Mouse (Mus musculus) intestine, embryonic 15.5 days (tissue): ENCODE data around the gene Dync1li2. TPM values are rescaled to one million over a fixed set of nuclear protein-coding genes. Genes with fewer than 3 reads are reported as not detected.
A peak's percentile ranks its signal among the peaks of the same experiment; 100 is the strongest.

Source experiments
- ATAC-seq: fragments of 200-750 bp; cut with Nextera tagmentation; 2 replicates; pipeline ENCODE4 v1.8.0; 2017; ENCODE audit warnings: moderate TSS enrichment, moderate library complexity
- H3K27ac ChIP-seq: fragments of 300-500 bp; sonication (generic); 2 replicates; pipeline ENCODE4 v1.5.1; 2015; ENCODE audit warnings: mild to moderate bottlenecking, inconsistent platforms
- H3K27me3 ChIP-seq: fragments of 300-500 bp; sonication (generic); replicated peaks from 2 replicates; pipeline ENCODE4 v1.6.1; 2015; ENCODE audit warnings: inconsistent platforms
- H3K36me3 ChIP-seq: fragments of 300-500 bp; sonication (generic); 2 replicates; pipeline ENCODE4 v1.6.1; 2015; ENCODE audit warnings: inconsistent platforms
- H3K4me1 ChIP-seq: fragments of 300-500 bp; sonication (generic); replicated peaks from 2 replicates; pipeline ENCODE4 v1.6.1; 2015; ENCODE audit warnings: inconsistent platforms
- H3K4me2 ChIP-seq: fragments of 300-500 bp; sonication (generic); replicated peaks from 2 replicates; pipeline ENCODE4 v1.6.1; 2015; ENCODE audit warnings: mild to moderate bottlenecking, inconsistent platforms
- H3K4me3 ChIP-seq: fragments of 300-500 bp; sonication (generic); replicated peaks from 2 replicates; pipeline ENCODE4 v1.5.1; 2015; ENCODE audit warnings: inconsistent platforms
- H3K9ac ChIP-seq: fragments of 300-500 bp; sonication (generic); 2 replicates; pipeline ENCODE4 v1.6.1; 2015; ENCODE audit warnings: inconsistent platforms
- H3K9me3 ChIP-seq: fragments of 300-500 bp; sonication (generic); 2 replicates; pipeline ENCODE4 v1.6.1; 2016; ENCODE audit warnings: inconsistent platforms
- WGBS: fragments of 180-500 bp; shearing (Covaris S2); methylation state at CpG from one replicate; pipeline ENCODE4 v1.1.7; 2015; 5-methylcytosine and 5-hydroxymethylcytosine counted together
- polyA plus RNA-seq: library from polyadenylated mRNA; unstranded; fragments of >200 nt; fragmentation: Nextera tagmentation; extraction: Ambion mirVana; gene quantifications from 2 replicates; pipeline ENCODE4 v1.2.1, GENCODE M21; 2015

Dync1li2 gene
- polyA plus RNA-seq, result 46.0 and 46.1 TPM in 2 replicates

DNA sequence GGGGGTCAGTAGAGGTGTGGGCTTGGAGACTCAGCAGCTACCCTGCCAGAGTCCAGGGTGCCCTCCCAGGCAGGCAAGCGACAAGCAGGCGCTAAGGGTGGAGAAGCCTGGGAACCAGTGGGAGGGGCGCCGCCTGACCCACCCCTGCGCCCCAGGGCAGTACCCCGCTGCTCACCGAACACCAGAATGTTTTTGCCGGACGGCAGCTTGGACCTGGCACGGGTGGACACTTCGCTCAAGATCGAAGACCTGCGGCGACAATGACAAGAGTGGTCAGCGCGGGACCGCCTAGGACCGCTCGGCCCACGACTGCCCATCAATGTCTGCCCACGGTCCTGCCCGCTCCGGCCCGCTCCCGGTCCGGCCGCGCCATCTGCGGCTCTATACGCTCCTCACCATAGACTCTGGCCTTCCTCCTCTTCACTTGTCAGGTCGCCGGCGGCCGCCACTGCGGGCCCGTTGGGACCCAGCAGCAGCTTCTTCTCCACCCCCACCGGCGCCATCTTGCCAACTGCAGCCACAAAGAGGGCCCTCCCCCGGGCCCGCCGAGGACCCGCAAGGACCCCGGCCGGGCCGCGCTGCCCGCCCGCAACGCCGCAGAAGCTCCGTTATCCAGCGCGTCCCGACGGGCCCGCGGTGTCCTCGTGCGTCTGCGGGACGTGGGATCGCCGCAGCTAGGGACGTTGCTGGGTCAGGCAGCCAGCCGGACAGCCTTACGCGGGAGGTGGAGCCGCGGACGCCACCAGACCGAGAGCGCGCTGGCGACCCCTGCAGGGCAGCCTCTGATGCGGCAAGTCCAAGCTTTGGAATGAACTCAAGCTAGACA, at the start of gene Dync1li2:
Dync1li2 (minus strand) TSS at position 749 of the 826 bp plus-strand sequence.
- peak; percentile 91 for ATAC-seq
- Histone ChIP-seq H3K27ac (peak within 1 kb of the TSS; percentile 85), H3K9ac (peak within 1 kb of the TSS; percentile 88), H3K4me3 (peak within 1 kb of the TSS; percentile 96), H3K9me3 (no peaks in the 10 kb centered on the region), H3K27me3 (no peaks in the 10 kb centered on the region), H3K36me3 (peaks cover 10% of the 10 kb centered on the region; the same call in 1 of the 2 replicates), H3K4me1 (peaks cover 11% of the 10 kb centered on the region), H3K4me2 (peak within 1 kb of the TSS; percentile 70)
- WGBS, result under 1% methylated on average over 74 of the region's 75 CpGs

DNA sequence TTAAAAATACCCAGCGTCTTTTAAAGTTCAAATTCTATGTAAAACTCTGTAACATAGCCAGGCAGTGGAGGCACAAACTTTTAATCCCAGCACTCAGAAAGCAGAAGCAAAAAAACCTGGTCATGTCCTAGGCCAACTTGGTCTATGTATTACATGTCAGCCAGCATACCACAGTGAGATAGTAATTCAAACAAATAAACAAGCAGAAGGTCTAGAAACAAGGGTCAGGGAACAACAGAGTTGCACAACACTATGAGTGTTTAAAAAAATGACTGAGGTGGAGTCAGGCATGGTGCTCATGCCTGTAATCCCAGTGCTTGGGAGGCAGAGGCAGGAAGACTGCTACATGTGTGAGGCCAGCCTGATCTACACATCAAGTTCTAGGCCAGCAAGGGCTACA, 36.2 kb upstream of the Dync1li2 start:
- Histone ChIP-seq H3K27me3 (no peaks in the 10 kb centered on the region), H3K4me2 (no peak overlapping the region), H3K27ac (no peak overlapping the region), H3K9me3 (no peaks in the 10 kb centered on the region), H3K36me3 (no peaks in the 10 kb centered on the region), H3K4me3 (no peak overlapping the region), H3K9ac (no peak overlapping the region), H3K4me1 (no peaks in the 10 kb centered on the region)
- 81% methylated on average over 1 of the region's 1 CpGs for WGBS
- no peak for ATAC-seq

DNA sequence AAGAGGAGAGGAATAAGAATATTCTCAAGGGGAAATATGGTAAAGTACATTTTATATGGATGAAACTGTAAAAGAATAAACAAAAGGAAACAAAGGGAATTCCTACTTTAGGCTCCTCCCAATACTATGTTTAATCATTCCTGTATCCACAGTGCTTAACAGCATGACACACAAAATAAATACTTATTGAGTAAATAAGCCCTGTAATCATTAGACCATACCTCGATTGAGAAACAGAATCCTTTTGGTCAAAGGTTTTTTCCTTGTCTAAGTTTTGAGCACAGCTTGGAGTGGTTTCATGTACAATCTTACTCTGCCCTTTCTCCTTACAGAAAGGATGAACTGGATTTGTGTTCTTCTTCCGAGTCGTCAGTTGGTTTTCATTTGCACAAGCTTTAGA, 29.6 kb upstream of the Dync1li2 start:
- H3K27ac ChIP-seq, result no peak overlapping the region
- H3K9ac ChIP-seq, result no peak overlapping the region
- no peak overlapping the region for H3K4me3 ChIP-seq
- no peaks in the 10 kb centered on the region for H3K36me3 ChIP-seq
- 62% methylated on average over 3 of the region's 3 CpGs for WGBS
- no peaks in the 10 kb centered on the region for H3K9me3 ChIP-seq
- no peak for ATAC-seq
- no peaks in the 10 kb centered on the region for H3K4me1 ChIP-seq
- no peaks in the 10 kb centered on the region for H3K27me3 ChIP-seq
- no peak overlapping the region for H3K4me2 ChIP-seq

DNA sequence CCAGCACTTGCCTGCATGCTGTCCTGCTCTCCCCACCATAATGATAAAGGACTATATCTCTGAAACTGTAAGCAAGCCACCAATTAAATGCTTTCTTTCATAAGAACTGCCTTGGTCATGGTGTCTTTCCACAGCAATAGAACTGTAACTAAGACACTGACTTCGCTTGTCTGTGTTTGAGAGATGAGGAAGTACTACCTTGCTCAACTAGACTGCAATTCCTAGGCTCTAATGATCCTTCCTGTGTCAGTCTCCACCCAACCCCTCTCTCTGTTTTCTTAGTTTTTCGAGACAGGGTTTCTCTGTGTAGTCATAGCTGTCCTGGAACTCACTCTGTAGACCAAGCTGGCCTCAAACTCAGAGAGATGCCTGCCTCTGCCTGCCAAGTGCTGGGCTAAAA, 24.6 kb upstream of the Dync1li2 start:
- no peak overlapping the region for H3K4me3 ChIP-seq
- 73% methylated on average over 2 of the region's 2 CpGs for WGBS
- H3K27me3 ChIP-seq, result no peaks in the 10 kb centered on the region
- H3K9me3 ChIP-seq, result no peaks in the 10 kb centered on the region
- no peaks in the 10 kb centered on the region for H3K36me3 ChIP-seq
- no peak overlapping the region for H3K27ac ChIP-seq
- no peak overlapping the region for H3K9ac ChIP-seq
- H3K4me2 ChIP-seq, result no peak overlapping the region
- no peak for ATAC-seq
- no peaks in the 10 kb centered on the region for H3K4me1 ChIP-seq

DNA sequence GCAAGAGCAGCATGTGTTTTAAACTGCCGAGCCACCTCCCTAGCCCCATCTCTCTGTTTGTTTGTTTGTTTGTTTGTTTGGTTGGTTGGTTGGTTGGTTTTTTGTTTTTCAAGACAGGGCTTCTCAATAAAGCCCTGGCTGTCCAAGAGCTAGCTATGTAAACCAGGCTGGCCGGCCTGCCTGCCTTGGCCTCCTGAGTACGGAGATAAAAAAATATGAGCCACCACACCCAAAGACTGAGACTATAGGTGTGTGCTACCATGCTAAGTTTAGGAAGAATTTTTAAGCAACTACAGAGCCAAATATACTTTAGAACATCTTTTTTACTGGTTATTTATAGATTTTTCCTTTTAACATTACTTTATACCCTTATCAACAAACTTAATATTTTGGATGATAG, 9.3 kb upstream of the Dync1li2 start:
- Histone ChIP-seq H3K9me3 (no peaks in the 10 kb centered on the region), H3K27me3 (no peaks in the 10 kb centered on the region), H3K27ac (no peak overlapping the region), H3K4me2 (no peak overlapping the region), H3K4me3 (no peak overlapping the region), H3K4me1 (no peaks in the 10 kb centered on the region), H3K9ac (no peak overlapping the region), H3K36me3 (no peaks in the 10 kb centered on the region)
- no peak for ATAC-seq
- 80% methylated on average over 3 of the region's 3 CpGs for WGBS

DNA sequence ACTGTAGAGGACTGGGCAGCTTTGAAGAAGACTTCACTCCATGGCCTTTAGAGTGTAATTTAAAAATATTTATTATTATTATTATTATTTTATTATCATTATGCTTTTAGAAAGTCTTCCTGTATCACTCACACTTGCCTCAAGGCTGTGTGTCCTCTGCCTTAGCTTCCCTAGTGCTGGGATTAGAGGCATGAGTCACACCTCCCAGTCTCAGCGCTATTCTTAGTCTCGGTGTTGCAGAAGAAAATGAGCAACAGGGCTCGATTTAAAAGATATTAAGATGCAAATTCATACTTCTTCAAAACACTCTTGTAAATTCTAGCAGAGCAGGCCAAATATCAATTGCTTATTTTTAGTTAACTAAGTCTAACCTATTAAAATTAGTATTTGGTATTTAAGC, 5.9 kb upstream of the Dync1li2 start:
- Histone ChIP-seq H3K9ac (no peak overlapping the region), H3K4me2 (no peak overlapping the region), H3K27ac (no peak overlapping the region), H3K4me1 (no peaks in the 10 kb centered on the region), H3K4me3 (no peak overlapping the region), H3K36me3 (no peaks in the 10 kb centered on the region), H3K27me3 (no peaks in the 10 kb centered on the region), H3K9me3 (no peaks in the 10 kb centered on the region)
- ATAC-seq, result no peak
- 77% methylated on average over 3 of the region's 3 CpGs for WGBS

DNA sequence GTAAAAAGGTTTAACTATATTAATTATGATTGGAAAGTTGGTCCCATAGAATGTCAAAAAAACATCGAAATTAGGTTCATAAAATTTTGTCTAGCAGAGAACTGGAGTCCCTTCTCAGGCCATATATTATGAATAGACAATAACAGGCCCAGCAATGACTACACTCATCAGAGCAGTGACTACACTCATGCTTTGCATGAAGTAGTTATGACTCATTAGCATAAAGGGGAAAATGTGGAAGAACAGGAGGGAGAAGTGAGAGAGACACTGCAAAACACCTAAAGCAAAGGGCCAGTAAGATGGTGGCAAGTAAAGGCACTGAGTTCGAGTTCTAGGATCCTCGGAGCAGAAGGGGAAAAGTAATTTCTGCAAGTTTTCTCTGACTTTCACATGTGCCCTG, 3.2 kb upstream of the Dync1li2 start:
- Histone ChIP-seq H3K36me3 (no peaks in the 10 kb centered on the region), H3K27ac (no peak overlapping the region), H3K4me2 (no peak overlapping the region), H3K9ac (no peak overlapping the region), H3K4me3 (no peak overlapping the region), H3K9me3 (no peaks in the 10 kb centered on the region), H3K4me1 (peaks cover 9% of the 10 kb centered on the region), H3K27me3 (no peaks in the 10 kb centered on the region)
- ATAC-seq, result no peak
- WGBS, result 86% methylated on average over 3 of the region's 3 CpGs

DNA sequence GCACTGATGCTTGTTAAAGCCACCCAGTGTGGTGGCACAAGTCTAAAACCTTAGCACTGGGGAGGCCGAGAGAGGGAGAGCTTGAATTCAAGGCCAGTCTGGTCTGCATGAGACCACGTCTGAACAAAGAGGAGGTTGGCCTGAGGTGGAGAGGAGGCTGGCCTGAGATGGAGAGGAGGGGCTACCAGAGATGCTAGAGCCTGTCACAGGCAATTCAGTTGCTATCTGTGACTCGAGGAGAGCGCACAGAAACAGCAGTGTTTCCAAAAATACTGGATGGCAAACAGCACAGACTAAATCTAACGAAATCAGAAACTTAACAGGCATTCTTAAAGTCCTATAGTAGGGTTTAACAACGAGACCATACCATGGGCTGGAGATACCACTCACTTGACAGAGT, 2.4 kb upstream of the Dync1li2 start:
- H3K27ac ChIP-seq, result no peak overlapping the region
- no peak for ATAC-seq
- no peaks in the 10 kb centered on the region for H3K27me3 ChIP-seq
- H3K36me3 ChIP-seq, result no peaks in the 10 kb centered on the region
- peaks cover 11% of the 10 kb centered on the region for H3K4me1 ChIP-seq
- no peak overlapping the region for H3K9ac ChIP-seq
- 59% methylated on average over 6 of the region's 6 CpGs for WGBS
- H3K9me3 ChIP-seq, result no peaks in the 10 kb centered on the region
- no peak overlapping the region for H3K4me2 ChIP-seq
- no peak overlapping the region for H3K4me3 ChIP-seq

DNA sequence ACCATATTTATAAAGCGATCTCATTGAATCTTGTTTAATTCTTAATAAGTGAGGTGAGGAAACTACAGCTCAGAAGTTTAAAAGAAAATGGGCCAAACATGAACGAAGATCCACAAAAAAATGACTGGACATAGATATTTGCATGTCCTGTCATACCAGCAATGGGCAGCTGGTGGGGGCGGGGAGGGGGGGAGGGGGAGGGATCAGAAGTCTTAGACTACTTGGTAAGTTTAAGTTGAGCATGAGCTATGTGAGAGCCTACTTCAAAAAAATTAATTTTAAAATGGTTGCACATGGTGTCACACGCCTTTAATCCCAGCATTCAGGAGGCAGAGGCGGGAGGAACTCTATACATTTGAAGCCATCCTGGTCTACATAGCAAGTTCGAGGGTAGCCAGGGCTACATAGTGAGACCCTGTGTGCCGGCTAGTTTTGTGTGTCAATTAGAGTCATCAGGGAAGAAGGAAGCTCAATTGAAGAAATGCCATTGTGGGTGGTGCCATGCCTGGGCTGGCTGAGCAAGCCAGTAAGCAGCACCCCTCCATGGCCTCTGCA, 355 bp upstream of the Dync1li2 start:
- Histone ChIP-seq H3K4me3 (peak overlapping the region; percentile 96), H3K27me3 (no peaks in the 10 kb centered on the region), H3K9ac (no peak overlapping the region), H3K36me3 (peaks cover 6% of the 10 kb centered on the region; the same call in 1 of the 2 replicates), H3K9me3 (no peaks in the 10 kb centered on the region), H3K27ac (no peak overlapping the region), H3K4me1 (peaks cover 11% of the 10 kb centered on the region), H3K4me2 (peak overlapping the region; percentile 70; the same call in 1 of the 2 replicates)
- 68% methylated on average over 7 of the region's 7 CpGs for WGBS
- peak; percentile 10 for ATAC-seq

DNA sequence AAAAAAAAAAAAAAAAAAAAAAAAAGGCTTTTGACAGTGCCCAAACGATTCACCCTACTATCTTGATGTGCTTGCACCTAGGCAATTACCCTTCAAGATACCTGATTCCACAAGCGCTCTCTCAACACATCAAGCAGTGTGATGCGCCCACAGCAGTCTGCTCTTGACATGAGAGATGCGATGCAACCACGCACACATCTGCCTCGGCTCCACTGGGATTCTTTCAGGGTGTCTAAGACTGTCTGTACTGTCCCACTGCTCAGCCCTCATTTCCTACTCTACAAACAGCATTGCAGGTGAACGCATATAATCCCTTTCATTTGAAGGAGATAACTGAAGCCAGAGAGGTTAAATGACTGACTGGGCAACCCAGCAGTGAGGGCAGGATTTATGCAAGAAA, 1.2 kb downstream of the Dync1li2 start:
- Histone ChIP-seq H3K27ac (0 out of 2 replicates have a peak overlapping the region, but pooled peaks have one; percentile 85), H3K4me1 (peaks cover 11% of the 10 kb centered on the region), H3K27me3 (no peaks in the 10 kb centered on the region), H3K4me3 (peak overlapping the region; percentile 96), H3K36me3 (peaks cover 16% of the 10 kb centered on the region; the same call in 1 of the 2 replicates), H3K9ac (peak overlapping the region; percentile 88), H3K9me3 (no peaks in the 10 kb centered on the region), H3K4me2 (peak overlapping the region; percentile 70)
- no peak for ATAC-seq
- 53% methylated on average over 7 of the region's 7 CpGs for WGBS

DNA sequence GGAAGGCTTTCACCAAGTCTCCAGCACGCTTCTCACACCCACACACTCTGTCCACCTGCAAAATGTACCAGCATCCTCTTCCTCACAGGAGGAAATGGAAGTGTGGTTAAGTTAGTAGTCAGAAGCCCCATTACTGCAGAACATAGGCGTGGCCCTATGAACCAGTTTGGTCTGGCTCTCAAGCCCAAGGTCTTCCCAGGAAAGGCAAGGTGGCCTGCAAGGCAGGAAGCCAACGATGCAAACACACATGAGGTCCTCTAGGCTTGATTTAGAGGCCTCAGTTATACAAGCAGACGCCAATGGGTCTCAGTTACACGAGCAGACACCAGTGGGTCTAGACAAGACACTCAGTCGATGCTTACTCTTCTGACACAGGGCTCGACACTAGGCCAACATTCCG, 3.4 kb downstream of the Dync1li2 start:
- no peak overlapping the region for H3K4me2 ChIP-seq
- 91% methylated on average over 8 of the region's 8 CpGs for whole genome bisulfite sequencing
- H3K36me3 ChIP-seq, result peaks cover 21% of the 10 kb centered on the region
- no peak for ATAC-seq
- peaks cover 16% of the 10 kb centered on the region for H3K4me1 ChIP-seq
- H3K4me3 ChIP-seq, result no peak overlapping the region
- H3K27me3 ChIP-seq, result no peaks in the 10 kb centered on the region
- no peaks in the 10 kb centered on the region for H3K9me3 ChIP-seq
- no peak overlapping the region for H3K27ac ChIP-seq
- H3K9ac ChIP-seq, result no peak overlapping the region

DNA sequence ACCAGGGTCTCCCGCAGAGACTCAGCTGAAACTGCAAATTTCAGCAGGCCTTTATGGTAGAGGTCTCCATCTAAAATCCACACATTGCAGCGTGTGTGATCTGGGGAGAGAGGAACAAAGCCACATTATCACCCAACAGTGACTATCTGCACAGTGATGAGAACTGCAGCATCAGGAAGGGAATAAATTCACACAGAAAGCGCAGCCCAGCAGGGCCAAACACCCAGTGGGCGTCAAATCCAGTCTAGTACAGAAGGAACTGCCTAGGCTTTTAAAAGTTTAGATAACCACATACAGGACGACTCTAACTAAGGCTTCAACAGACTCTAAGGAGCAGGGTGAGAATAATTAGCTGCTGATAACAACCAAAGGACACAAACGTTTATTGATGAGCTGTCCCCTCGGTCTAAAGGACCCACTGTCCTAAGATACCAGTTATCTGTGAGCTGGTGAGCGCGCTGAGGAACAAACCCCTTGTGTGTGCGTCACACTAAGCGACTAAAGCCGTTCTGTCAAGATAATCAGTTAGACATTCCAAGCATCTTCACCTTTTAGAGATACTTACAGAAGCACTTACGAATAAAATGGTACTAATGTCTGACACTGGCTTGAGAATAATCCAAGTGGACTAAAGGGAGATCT, 5.2 kb downstream of the Dync1li2 start:
- 87% methylated on average over 13 of the region's 13 CpGs for WGBS
- Histone ChIP-seq H3K27ac (no peak overlapping the region), H3K27me3 (no peaks in the 10 kb centered on the region), H3K4me2 (no peak overlapping the region), H3K4me3 (no peak overlapping the region), H3K9ac (no peak overlapping the region), H3K36me3 (peaks cover 27% of the 10 kb centered on the region), H3K9me3 (no peaks in the 10 kb centered on the region), H3K4me1 (peaks cover 16% of the 10 kb centered on the region)
- no peak for ATAC-seq
